Mouse (Mus musculus): ENCODE data around the gene Ces2h. TPM values are rescaled to one million over a fixed set of nuclear protein-coding genes. Genes with fewer than 3 reads are reported as not detected.

The Ces2h gene
- not detected in 2 replicates for polyA plus RNA-seq (2021; fragmentation: Nextera tagmentation)
- long read RNA-seq, experiment 1: 0 reads
- long read RNA-seq, experiment 2: 0 reads

GRCm38 (mm10) chr8:105000586-105000985, at the start of gene Ces2h:
Ces2h (plus strand) TSS chr8:105000853.

GRCm38 (mm10) chr8:104961537-104961961, 39.1 kb upstream of the Ces2h start, which contains the start of gene Ces2g:
Ces2g (plus strand) TSS chr8:104961718.

GRCm38 (mm10) chr8:105048371-105048854, 47.8 kb downstream of the Ces2h start, which contains the start of gene Ces3a:
Ces3a (plus strand) TSS chr8:105048601.

Other genes starting within 250 kb of the Ces2h start
- not detected in 2 replicates for gene Ces2b, start 169.3 kb upstream of the Ces2h start, polyA plus RNA-seq (2021; fragmentation: Nextera tagmentation)
- gene Ces2c, start 153.8 kb upstream of the Ces2h start, polyA plus RNA-seq (2021; fragmentation: Nextera tagmentation): not detected in 2 replicates
- not detected in 2 replicates for gene Ces2e, start 74.6 kb upstream of the Ces2h start, polyA plus RNA-seq (2021; fragmentation: Nextera tagmentation)
- gene Ces2f, start 53.5 kb upstream of the Ces2h start, polyA plus RNA-seq (2021; fragmentation: Nextera tagmentation): not detected in 2 replicates
- 0.10 and 0.18 TPM in 2 replicates for gene Ces2g, start 39.1 kb upstream of the Ces2h start, polyA plus RNA-seq (2021; fragmentation: Nextera tagmentation)
- gene Ces3a, start 47.7 kb downstream of the Ces2h start, polyA plus RNA-seq (2021; fragmentation: Nextera tagmentation): not detected in 2 replicates
- gene Ces3b, start 82.9 kb downstream of the Ces2h start, polyA plus RNA-seq (2021; fragmentation: Nextera tagmentation): not detected in 2 replicates
- not detected in 2 replicates for gene Ces4a, start 130.9 kb downstream of the Ces2h start, polyA plus RNA-seq (2021; fragmentation: Nextera tagmentation)
- 9.7 and 11.5 TPM in 2 replicates for gene Cbfb, start 169.8 kb downstream of the Ces2h start, polyA plus RNA-seq (2021; fragmentation: Nextera tagmentation)
- gene D230025D16Rik, start 224.3 kb downstream of the Ces2h start, polyA plus RNA-seq (2021; fragmentation: Nextera tagmentation): 24.7 and 25.1 TPM in 2 replicates